Mouse (Mus musculus) cerebral cortex, adult 2 months (tissue): Measurements from ENCODE around the gene Ablim2.

Experiments
- WGBS: fragments of 180-500 bp; shearing (Covaris S2); methylation state at CpG from one replicate; pipeline ENCODE4 v1.1.7; 2018; 5-methylcytosine and 5-hydroxymethylcytosine counted together

The Ablim2 gene

DNA sequence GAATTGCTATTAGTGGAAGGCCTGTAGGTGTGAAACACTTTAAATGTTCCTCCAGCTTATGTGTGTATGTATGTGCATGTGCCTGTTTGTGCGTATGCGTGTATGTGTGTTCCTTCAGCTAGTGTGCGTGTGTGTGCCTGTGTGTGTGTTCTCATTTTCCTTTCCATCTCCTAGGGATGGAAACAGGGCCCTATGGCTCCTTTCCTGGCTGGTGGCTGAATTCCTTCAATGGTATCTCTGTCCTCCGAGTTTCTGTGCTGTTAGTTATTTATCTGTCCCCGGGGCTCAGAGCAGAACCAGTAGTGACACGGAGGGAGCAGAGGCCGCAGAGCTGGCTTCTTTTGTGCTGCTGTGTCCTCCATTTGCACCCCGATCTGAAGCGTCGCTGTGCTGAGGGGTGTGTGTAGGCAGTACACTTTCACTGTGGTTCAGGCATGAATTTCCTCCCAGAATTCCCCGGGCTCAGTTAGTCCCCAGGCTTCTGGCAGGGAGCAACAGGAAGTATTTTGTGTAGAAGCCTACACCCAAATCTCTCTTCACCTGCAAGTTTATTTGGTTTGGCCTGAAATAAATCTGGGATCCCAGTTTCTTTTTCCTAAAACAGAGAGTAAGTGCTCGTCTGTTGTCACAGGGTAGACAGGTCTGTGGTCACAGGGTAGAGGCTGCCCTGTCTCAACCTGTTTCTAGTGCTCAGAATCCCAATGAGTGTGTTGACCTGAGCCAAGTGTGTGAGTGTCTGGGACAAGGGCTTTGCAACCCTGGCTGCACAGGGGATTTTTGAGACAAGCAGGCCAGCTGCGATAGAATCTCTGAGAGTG, 151.2 kb downstream of the Ablim2 start:
- 45% methylated on average over 13 of the region's 13 CpGs for WGBS

DNA sequence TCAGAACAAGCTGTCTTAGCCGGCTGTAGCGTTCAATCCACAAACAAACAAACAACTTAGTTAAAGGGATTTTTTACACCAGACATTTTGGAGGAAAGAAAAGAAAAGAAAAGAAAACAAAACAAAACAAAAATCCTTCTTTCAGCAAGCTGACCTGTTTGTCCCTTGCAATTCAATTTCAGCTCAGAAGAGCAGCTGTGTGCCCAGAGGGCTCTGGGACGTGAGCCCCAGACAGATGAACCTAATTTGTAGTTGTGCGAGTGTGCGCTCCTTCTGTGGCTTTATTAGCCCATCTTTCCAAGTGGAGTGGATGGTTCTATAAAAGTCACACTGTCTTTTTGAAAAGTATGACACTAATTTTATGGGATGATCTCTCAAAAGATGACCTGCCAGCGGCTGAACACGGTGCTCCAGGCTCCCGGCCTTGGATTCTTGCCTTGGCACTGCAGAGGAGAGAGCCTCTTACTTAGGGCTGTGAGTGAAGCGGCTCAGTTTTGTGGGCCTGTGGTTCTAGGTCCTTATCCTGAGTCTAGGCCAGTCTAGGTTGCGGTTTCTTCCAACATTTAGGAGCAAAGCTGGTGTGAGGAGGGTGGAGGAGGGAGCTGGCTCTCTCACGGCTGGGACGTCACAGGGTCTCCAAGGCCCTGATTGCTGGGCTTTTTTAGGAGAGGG, 158.1 kb downstream of the Ablim2 start:
- 75% methylated on average over 12 of the region's 12 CpGs for WGBS

DNA sequence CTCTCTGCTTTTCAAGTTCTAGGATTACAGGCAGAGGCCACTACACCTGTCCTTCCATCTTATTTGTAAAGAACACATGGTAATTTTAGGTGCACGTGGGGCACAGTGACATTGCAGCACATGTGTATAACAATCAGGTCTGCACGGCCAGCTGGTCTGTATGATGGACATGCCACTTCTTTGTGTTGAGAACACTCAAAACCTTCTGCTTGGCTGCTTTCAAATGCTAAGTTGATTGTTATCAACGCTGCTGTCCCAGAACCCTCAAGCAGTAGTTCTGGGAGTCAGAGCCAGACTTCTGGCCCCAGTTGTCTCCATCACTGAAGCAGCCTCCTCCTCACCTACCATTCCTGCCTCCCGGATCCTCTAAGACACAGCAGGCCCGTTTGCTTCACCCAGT, 159.0 kb downstream of the Ablim2 start:
- 86% methylated on average over 5 of the region's 5 CpGs for WGBS

DNA sequence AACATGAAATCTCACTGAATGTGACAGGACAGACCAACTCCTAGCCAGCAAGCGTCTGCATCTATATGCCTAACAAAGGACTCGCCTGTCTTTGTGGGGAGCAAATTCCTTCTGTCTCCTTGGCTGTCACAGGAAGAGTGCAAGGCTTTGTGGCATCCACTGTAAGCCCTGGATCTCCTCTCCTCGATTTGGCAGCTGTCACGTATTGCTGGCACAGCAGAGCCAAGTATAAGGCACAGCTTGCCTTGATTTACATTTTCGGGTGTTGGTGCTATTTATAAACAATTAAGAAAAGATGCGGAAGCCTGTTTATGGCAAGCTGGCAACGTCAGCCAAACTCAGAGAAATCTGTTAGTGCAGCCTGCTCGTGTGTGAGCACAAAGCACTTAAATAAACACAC, 160.7 kb downstream of the Ablim2 start:
- WGBS, result 22% methylated on average over 8 of the region's 8 CpGs

GRCm38 (mm10) chr5:35920076-35920475, 162.4 kb downstream of the Ablim2 start:
- 84% methylated on average over 4 of the region's 4 CpGs for WGBS

- 83% methylated on average over 6 of the region's 6 CpGs for WGBS
Observed at GRCm38 (mm10) chr5:35921141-35921540, 163.5 kb downstream of the Ablim2 start.

- 64% methylated on average over 10 of the region's 10 CpGs for WGBS
Observed at GRCm38 (mm10) chr5:35921595-35922254, 164.0 kb downstream of the Ablim2 start.

- WGBS, result 91% methylated on average over 6 of the region's 6 CpGs
Observed at GRCm38 (mm10) chr5:35923448-35923847, 165.8 kb downstream of the Ablim2 start.

GRCm38 (mm10) chr5:35925171-35925634, 167.5 kb downstream of the Ablim2 start:
- 40% methylated on average over 12 of the region's 12 CpGs for WGBS

DNA sequence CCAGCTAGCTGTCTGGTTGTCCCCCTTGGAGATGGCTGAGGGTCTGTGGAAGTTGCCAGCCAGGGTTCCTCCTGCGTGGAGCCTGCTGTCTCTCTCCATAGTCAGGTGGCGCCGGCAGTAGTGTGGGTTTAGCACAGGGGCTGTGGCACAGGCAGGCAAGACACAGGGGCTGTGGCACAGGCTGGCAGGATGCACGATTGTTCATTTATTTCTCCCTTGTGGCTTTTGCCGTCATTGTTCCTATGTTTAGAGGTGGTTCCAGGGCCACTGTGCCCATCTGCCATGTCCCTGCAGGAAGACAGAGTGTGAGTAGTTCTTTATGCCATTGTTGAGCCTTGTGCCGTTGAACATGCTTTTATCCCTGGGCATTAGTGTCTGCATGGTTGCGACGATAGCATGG, 168.8 kb downstream of the Ablim2 start:
- WGBS, result 76% methylated on average over 8 of the region's 8 CpGs

- WGBS, result 66% methylated on average over 5 of the region's 5 CpGs
Observed at GRCm38 (mm10) chr5:35931296-35931695, 173.6 kb downstream of the Ablim2 start.

- 89% methylated on average over 10 of the region's 10 CpGs for WGBS
Observed at GRCm38 (mm10) chr5:35933059-35933458, 175.4 kb downstream of the Ablim2 start.
